Mouse (Mus musculus) myocyte (in vitro differentiated cells): ENCODE measurements at regions not wholly inside any gene's neighbourhood (a gene's known extent, or its start where the extent isn't known, plus 50 kb on each side); places are given as distances from the start of the nearest gene placed in this dataset.

Experiments used
- CEBPB ChIP-seq: IDR thresholded peaks from 2 replicates; pipeline ENCODE4 v1.6.1; 2011; ENCODE audit warnings: mild to moderate bottlenecking, moderate library complexity; ENCODE audit not compliant: poor library complexity, insufficient read depth, severe bottlenecking
- MAX ChIP-seq: IDR thresholded peaks from one replicate; pipeline ENCODE4 v1.6.1; 2011; ENCODE audit warnings: low read depth, mild to moderate bottlenecking, control low read depth
- MYOD1 ChIP-seq, 3 experiments: IDR thresholded peaks; one replicate each; pipeline ENCODE4 v1.6.1; 2011; ENCODE audit warnings: control low read depth in 2 of 3, low read depth in 2 of 3, mild to moderate bottlenecking in 2 of 3, moderate library complexity in 1 of 3; ENCODE audit not compliant: insufficient read length in 2 of 3, control insufficient read depth in 1 of 3
- POLR2A ChIP-seq: IDR thresholded peaks from one replicate; pipeline ENCODE4 v1.6.1; 2011; ENCODE audit warnings: low read depth, mild to moderate bottlenecking, control low read depth, moderate library complexity; ENCODE audit not compliant: insufficient read length
- POLR2AphosphoS2 ChIP-seq: IDR thresholded peaks from one replicate; pipeline ENCODE4 v1.6.1; 2011; ENCODE audit warnings: low read depth, control low read depth; ENCODE audit not compliant: insufficient read length
- TCF12 ChIP-seq: IDR thresholded peaks from one replicate; pipeline ENCODE4 v1.6.1; 2011; ENCODE audit warnings: mild to moderate bottlenecking, control low read depth; ENCODE audit not compliant: poor library complexity, insufficient read depth, severe bottlenecking
- USF1 ChIP-seq: IDR thresholded peaks from one replicate; pipeline ENCODE4 v1.6.1; 2011; ENCODE audit warnings: low read depth, mild to moderate bottlenecking, control low read depth, moderate library complexity

DNA sequence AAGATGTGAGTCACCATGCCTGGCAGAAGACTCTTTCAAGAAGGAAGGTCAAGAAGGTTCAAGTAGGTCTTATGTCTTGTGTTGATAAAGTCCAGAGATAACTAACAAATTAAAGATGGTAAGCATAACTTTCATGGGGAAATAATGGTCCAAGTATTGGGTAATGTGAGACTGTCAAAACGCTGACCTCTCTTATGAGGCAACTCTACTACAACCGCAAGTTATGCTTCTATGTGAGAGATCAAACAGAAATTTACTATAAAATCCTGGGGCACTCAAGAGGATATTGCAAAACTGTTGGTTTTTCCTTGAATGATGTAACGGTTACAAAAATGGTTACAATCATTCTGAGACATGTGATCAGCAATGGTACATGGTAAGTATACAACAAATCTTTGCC is 192.6 kb upstream of the Kit start:
- no peak for TF ChIP-seq TCF12
- no peak for TF ChIP-seq POLR2A
- no peak for TF ChIP-seq MAX
- no peak for TF ChIP-seq CEBPB
- no peak for TF ChIP-seq MYOD1 (IDR thresholded peaks at IDR 0.05; ENCODE audit: control insufficient read depth in 1 of 3, insufficient read length in 2 of 3, low read depth in 2 of 3)
- TF ChIP-seq USF1: no peak
- TF ChIP-seq POLR2AphosphoS2: no peak
